Mouse (Mus musculus) frontal cortex, postnatal 14 days (tissue): ENCODE results near the gene Scel.

ENCODE experiments used
- DNase-seq, 2 experiments: peaks; one replicate each; pipeline ENCODE4 v3.0.0; 2022; ENCODE audit warnings: low spot score in 2 of 2

Scel gene

GRCm38 (mm10) chr14:103568433-103568832 is 55.3 kb downstream of the Scel start:
- no peak for DNase-seq

- no peak for DNase-seq
Measured at GRCm38 (mm10) chr14:103571598-103572320, 58.6 kb downstream of the Scel start.

GRCm38 (mm10) chr14:103575854-103576253 is 62.7 kb downstream of the Scel start:
- DNase-seq: no peak

- DNase-seq: no peak
Measured at GRCm38 (mm10) chr14:103577011-103577410, 63.9 kb downstream of the Scel start.

GRCm38 (mm10) chr14:103586662-103587061 is 73.5 kb downstream of the Scel start:
- DNase-seq: no peak

- no peak for DNase-seq
Measured at GRCm38 (mm10) chr14:103587208-103587900, 74.2 kb downstream of the Scel start.

- peak in 1 of 2 experiments; percentile 20 for DNase-seq
Measured at GRCm38 (mm10) chr14:103589819-103590218, 76.7 kb downstream of the Scel start.

GRCm38 (mm10) chr14:103595870-103596269 is 82.7 kb downstream of the Scel start:
- DNase-seq: no peak

- DNase-seq: no peak
Measured at GRCm38 (mm10) chr14:103608063-103608462, 94.9 kb downstream of the Scel start.

- no peak for DNase-seq
Measured at GRCm38 (mm10) chr14:103613573-103614271, 100.6 kb downstream of the Scel start.

- DNase-seq: no peak
Measured at GRCm38 (mm10) chr14:103614272-103614587, 101.1 kb downstream of the Scel start.

GRCm38 (mm10) chr14:103619756-103620155 is 106.6 kb downstream of the Scel start:
- DNase-seq: no peak

- DNase-seq: no peak
Measured at GRCm38 (mm10) chr14:103621207-103621606, 108.1 kb downstream of the Scel start.

GRCm38 (mm10) chr14:103626100-103626499 is 113.0 kb downstream of the Scel start:
- DNase-seq: no peak

- no peak for DNase-seq
Measured at GRCm38 (mm10) chr14:103629639-103630364, 116.7 kb downstream of the Scel start.

- no peak for DNase-seq
Measured at GRCm38 (mm10) chr14:103630545-103630944, 117.4 kb downstream of the Scel start.

GRCm38 (mm10) chr14:103643933-103644332 is 130.8 kb downstream of the Scel start:
- no peak for DNase-seq

GRCm38 (mm10) chr14:103647981-103648380 is 134.8 kb downstream of the Scel start:
- no peak for DNase-seq

- no peak for DNase-seq
Measured at GRCm38 (mm10) chr14:103648623-103649255, 135.6 kb downstream of the Scel start.

GRCm38 (mm10) chr14:103649302-103649701 is 136.2 kb downstream of the Scel start:
- DNase-seq: no peak

GRCm38 (mm10) chr14:103649896-103650334 is 136.8 kb downstream of the Scel start, which contains the start of gene Slain1:
Gene Slain1 (plus strand): TSS chr14:103650228.
- peak; percentile 84 to 90 for DNase-seq
